Mouse (Mus musculus) midbrain, embryonic 16.5 days (tissue): Measurements from ENCODE around the gene Il20rb. TPM values are rescaled to one million over a fixed set of nuclear protein-coding genes. Genes with fewer than 3 reads are reported as not detected.

Source experiments
- ATAC-seq: fragments of 200-750 bp; cut with Nextera tagmentation; 2 replicates; pipeline ENCODE4 v1.8.0; 2017; ENCODE audit warnings: moderate TSS enrichment
- H3K27ac ChIP-seq: fragments of 300-500 bp; sonication (generic); 2 replicates; pipeline ENCODE4 v1.5.1; 2014; ENCODE audit warnings: mild to moderate bottlenecking, low read length, mixed read lengths
- H3K27me3 ChIP-seq: fragments of 300-500 bp; sonication (generic); 2 replicates; pipeline ENCODE4 v1.6.1; 2014; ENCODE audit warnings: low read depth, low read length, mixed read lengths; ENCODE audit not compliant: control insufficient read depth, insufficient read depth
- H3K36me3 ChIP-seq: fragments of 300-500 bp; sonication (generic); 2 replicates; pipeline ENCODE4 v1.6.1; 2014; ENCODE audit warnings: mild to moderate bottlenecking, low read length, moderate library complexity, mixed read lengths; ENCODE audit not compliant: control insufficient read depth, insufficient read depth
- H3K4me1 ChIP-seq: fragments of 300-500 bp; sonication (generic); 2 replicates; pipeline ENCODE4 v1.6.1; 2014; ENCODE audit warnings: mild to moderate bottlenecking, low read length, mixed read lengths; ENCODE audit not compliant: control insufficient read depth, insufficient read depth
- H3K4me2 ChIP-seq: fragments of 300-500 bp; sonication (generic); 2 replicates; pipeline ENCODE4 v1.6.1; 2014; ENCODE audit warnings: mild to moderate bottlenecking, low read length, mixed read lengths
- H3K4me3 ChIP-seq: fragments of 300-500 bp; sonication (generic); 2 replicates; pipeline ENCODE4 v1.5.1; 2014; ENCODE audit warnings: low read depth, mild to moderate bottlenecking, low read length, moderate library complexity, mixed read lengths
- H3K9ac ChIP-seq: fragments of 300-500 bp; sonication (generic); 2 replicates; pipeline ENCODE4 v1.6.1; 2014; ENCODE audit warnings: low read depth, low read length, mixed read lengths
- H3K9me3 ChIP-seq: fragments of 300-500 bp; sonication (generic); replicated peaks from 2 replicates; pipeline ENCODE4 v1.6.1; 2014; ENCODE audit warnings: mild to moderate bottlenecking, low read length, mixed read lengths; ENCODE audit not compliant: control insufficient read depth, poor library complexity, severe bottlenecking
- WGBS: fragments of 180-500 bp; shearing (Covaris S2); extraction: QIAGEN DNeasy Blood & Tissue Kit; methylation state at CpG from one replicate; pipeline ENCODE4 v1.1.7; 2014; 5-methylcytosine and 5-hydroxymethylcytosine counted together
- polyA plus RNA-seq: library from polyadenylated mRNA; unstranded; fragments of >200 nt; fragmentation: Nextera tagmentation; extraction: Ambion mirVana; gene quantifications from 2 replicates; pipeline ENCODE4 v1.2.1, GENCODE M21; 2015

Il20rb gene
- polyA plus RNA-seq, 1 experiment from 2014 or later: 0.16 TPM

DNA sequence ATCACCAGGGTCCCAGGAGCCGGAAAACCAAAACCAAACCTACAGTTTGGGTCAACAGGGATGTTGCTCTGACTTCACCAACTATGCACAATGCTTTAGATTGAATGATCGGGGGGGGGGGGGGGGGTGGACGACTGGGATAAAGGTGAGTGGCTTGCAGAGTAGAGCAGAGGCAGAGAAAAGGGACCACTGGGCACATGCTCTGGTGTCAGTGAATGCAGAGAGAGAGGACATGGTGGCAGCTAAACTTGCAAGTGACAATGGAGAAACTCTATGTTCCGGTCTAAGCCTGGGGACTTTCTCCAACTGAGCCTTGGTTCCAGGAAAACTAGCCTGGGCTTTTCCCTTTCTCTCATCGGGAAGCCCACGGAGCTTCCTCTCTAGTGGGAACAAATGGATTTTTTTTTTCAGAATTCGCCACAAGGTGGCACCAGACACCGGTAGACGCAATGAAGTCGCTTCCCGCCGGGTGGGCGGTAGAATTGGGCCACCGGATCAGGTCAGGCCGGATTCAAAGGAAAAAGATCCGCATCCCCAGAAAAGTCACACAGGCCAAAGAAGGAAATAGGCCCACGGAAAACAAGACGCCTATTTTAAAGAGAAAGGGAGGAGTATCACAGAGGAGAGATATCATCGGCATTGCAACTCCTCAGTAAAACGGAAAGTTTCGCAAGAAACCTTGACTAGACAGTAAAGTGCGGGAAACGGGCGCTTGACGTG is 32.5 kb downstream of the Il20rb start:
- Histone ChIP-seq H3K36me3 (no peaks in the 10 kb centered on the region), H3K4me1 (peaks cover 3% of the 10 kb centered on the region), H3K27ac (no peak overlapping the region), H3K9me3 (no peaks in the 10 kb centered on the region), H3K4me3 (peak overlapping the region; percentile 32), H3K4me2 (peak overlapping the region; percentile 75), H3K27me3 (peaks cover 2% of the 10 kb centered on the region), H3K9ac (0 out of 2 replicates have a peak overlapping the region, but pooled peaks have one; percentile 30)
- ATAC-seq: peak; percentile 48; the same call in 1 of the 2 replicates
- WGBS: 7% methylated on average over 25 of the region's 25 CpGs

DNA sequence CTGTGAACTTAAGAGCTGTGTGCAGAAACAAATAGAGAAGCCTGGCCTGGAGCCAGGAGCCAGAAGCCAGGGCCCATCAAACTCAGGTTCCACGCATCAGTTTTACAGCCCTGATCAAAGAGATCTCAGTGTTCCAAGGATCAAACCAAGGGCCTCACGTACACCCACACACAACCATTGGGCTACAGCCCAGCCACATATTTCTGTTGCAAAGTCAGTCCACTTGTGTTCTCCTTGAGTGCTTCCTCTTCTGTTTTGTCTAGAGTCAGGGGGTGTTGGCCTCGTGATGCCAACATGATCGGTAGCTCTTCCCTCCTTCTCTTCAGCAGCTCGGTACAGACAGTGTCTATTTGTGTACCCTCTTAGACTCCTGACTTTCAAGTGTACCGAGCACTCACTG is 34.2 kb downstream of the Il20rb start:
- no peak overlapping the region for H3K4me3 ChIP-seq
- H3K4me1 ChIP-seq: peaks cover 3% of the 10 kb centered on the region
- no peak overlapping the region for H3K4me2 ChIP-seq
- WGBS: 70% methylated on average over 6 of the region's 6 CpGs
- H3K27me3 ChIP-seq: peaks cover 4% of the 10 kb centered on the region
- no peak for ATAC-seq
- H3K9ac ChIP-seq: no peak overlapping the region
- no peaks in the 10 kb centered on the region for H3K36me3 ChIP-seq
- H3K9me3 ChIP-seq: no peaks in the 10 kb centered on the region
- no peak overlapping the region for H3K27ac ChIP-seq

DNA sequence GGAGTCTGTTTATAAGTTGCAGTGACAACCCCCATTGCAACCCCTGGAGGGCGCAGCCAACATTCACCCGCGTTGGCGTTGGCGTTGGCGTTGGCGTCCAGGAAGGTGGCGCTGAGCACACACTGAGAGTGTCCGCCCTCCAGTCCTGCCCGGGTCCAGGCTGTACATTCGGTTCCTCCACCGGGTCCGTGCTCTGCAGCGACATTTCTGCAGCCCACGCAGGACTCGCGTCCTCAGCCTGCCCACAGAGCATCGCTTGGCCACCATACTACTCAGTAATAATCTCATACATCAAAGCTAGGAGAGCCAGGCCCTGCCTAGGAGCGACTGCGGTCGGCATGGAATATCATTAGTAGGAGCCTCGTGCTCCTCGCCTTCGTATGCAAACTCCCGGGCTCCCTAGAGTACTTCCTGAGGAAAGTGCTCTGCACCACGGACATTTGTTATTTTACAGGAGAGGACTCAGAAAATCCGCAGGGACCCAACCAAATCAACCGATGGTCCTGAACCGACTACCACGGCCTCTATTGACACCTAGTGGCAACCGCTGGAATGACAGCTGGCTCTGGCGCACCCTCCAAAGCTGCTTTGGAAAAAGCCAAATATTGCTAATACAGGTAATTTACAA is 40.4 kb downstream of the Il20rb start:
- peak; percentile 86 for ATAC-seq
- H3K4me3 ChIP-seq: peak overlapping the region; percentile 48
- 0% methylated on average over 32 of the region's 32 CpGs for WGBS
- 0 out of 2 replicates have a peak, but pooled peaks cover 2% of the 10 kb centered on the region for H3K27me3 ChIP-seq
- H3K4me2 ChIP-seq: peak overlapping the region; percentile 75
- H3K9me3 ChIP-seq: no peaks in the 10 kb centered on the region
- H3K27ac ChIP-seq: peak overlapping the region; percentile 60
- H3K36me3 ChIP-seq: no peaks in the 10 kb centered on the region
- peak overlapping the region; percentile 58; the same call in 1 of the 2 replicates for H3K9ac ChIP-seq
- peaks cover 5% of the 10 kb centered on the region; the same call in 1 of the 2 replicates for H3K4me1 ChIP-seq

DNA sequence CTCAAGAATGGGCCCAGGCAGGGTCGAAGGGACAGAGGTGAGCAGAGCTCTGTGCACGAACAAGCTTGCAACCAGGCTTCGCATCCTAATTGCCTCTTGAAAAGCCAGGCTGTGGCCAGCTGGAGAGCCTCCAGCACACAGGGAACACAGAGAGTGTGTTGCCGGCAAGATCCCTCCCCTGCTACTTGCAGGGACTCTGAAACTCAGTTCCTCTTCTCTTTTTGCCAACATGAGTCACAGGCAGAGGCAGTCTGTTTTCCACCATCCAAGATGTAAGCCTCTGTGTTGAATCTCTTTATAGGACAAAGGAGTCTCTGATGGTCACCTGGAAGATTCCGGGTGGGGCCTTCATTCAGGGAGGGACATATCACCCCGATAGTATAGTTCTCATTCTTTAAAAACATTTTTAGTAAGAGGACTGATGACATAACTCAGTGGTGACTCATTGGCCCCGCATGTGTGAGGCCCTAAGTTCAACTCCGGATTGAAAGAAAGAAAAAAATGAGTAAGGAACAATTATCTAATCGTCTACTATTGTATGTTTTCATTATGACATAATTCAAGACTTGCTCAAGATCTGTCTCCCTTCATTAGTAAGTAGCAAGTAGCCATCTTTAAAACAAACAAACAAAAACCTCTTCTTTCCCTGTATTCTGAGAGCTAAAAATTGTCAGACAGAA is 46.3 kb downstream of the Il20rb start:
- peaks cover 6% of the 10 kb centered on the region; the same call in 1 of the 2 replicates for H3K4me1 ChIP-seq
- H3K4me2 ChIP-seq: peak overlapping the region; percentile 29; the same call in 1 of the 2 replicates
- 46% methylated on average over 9 of the region's 9 CpGs for WGBS
- H3K9ac ChIP-seq: no peak overlapping the region
- no peaks in the 10 kb centered on the region for H3K9me3 ChIP-seq
- H3K36me3 ChIP-seq: no peaks in the 10 kb centered on the region
- H3K27me3 ChIP-seq: no peaks in the 10 kb centered on the region
- peak overlapping the region; percentile 62 for H3K27ac ChIP-seq
- no peak overlapping the region for H3K4me3 ChIP-seq
- peak; percentile 75 for ATAC-seq

DNA sequence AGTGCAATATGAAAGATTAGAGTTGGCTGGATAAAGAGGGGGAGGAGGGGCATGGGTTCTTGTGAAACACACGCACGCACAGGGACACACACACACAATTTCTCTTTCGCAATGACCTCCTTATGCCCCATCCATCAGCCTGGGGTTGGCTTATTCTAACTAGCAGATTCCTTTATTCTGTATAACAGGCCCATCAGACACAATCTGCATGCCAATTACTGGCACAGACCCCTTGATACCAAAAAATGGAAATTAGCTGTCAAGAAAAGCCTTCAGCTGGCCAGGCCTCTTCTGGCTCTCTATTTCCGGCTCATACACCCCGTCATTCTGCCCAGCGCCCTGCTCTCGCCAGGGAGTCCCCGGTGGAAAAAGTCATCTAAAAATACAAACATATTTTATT is 47.1 kb downstream of the Il20rb start:
- Histone ChIP-seq H3K4me3 (no peak overlapping the region), H3K36me3 (no peaks in the 10 kb centered on the region), H3K9me3 (no peaks in the 10 kb centered on the region), H3K4me2 (peak overlapping the region; percentile 29; the same call in 1 of the 2 replicates), H3K27ac (peak overlapping the region; percentile 62), H3K27me3 (no peaks in the 10 kb centered on the region), H3K4me1 (peaks cover 6% of the 10 kb centered on the region; the same call in 1 of the 2 replicates), H3K9ac (no peak overlapping the region)
- ATAC-seq: peak; percentile 86
- 12% methylated on average over 8 of the region's 8 CpGs for WGBS

DNA sequence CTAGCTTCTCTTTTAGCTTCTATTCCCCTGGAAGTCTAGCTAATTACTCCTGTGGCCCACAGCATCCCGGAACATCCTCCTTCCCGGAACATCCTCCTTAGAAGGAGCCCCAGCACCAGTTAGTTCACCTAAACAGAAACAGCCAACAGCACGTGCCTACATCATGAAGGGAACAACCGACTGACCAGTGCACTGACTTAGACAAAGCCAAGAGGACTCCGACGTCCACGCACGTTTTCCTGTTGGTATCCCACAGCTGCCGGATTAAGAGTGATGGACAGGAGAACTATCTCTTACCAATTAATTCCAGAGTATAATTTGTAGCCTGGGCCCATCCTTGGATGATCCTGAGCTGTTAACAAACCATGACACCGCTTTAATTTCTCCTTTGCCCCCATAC is 47.6 kb downstream of the Il20rb start:
- no peaks in the 10 kb centered on the region for H3K9me3 ChIP-seq
- 52% methylated on average over 10 of the region's 10 CpGs for WGBS

DNA sequence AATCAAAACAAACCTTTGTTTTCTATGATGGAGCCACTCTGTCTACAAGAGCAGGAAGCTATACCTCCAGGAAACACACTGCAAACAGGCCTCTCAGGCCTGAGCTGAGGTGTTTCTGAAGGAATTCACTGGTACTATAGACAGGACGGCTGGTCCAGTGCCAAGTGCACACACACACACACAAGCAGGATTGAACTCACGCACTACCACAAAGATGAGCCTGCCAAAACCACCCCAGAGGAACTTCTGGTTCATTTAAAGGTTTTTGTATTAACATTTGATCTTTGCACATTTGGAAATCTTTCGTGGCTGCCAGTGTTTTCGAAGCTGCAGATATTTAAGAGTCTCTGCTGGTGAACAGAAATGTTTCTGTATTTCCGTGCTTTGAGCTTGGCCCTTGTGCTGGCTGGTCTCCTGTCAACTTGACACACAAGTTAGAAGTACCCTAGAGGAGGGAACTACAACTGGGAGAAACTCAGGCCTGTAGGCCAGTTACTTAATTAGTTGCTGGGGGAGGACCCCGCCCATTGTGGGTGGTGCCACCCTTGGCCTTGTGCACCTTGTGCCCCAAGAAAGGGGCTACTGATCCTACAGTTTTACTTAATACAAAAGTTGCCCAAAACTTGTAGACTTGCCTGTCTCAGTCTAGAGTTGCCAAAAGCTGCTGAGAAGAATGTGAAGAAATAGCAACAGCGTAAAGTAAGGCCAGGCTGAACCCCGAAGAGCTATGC is 49.6 kb downstream of the Il20rb start:
- ATAC-seq: no peak
- Histone ChIP-seq H3K4me1 (peaks cover 6% of the 10 kb centered on the region; the same call in 1 of the 2 replicates), H3K36me3 (no peaks in the 10 kb centered on the region), H3K4me3 (no peak overlapping the region), H3K27me3 (no peaks in the 10 kb centered on the region), H3K9me3 (no peaks in the 10 kb centered on the region), H3K9ac (no peak overlapping the region), H3K27ac (no peak overlapping the region), H3K4me2 (no peak overlapping the region)
- 90% methylated on average over 8 of the region's 8 CpGs for WGBS

More for the DNA sequence above, 47.6 kb downstream of the Il20rb start:
- H3K4me1 ChIP-seq: peaks cover 6% of the 10 kb centered on the region; the same call in 1 of the 2 replicates
- no peak overlapping the region for H3K9ac ChIP-seq
- H3K27me3 ChIP-seq: no peaks in the 10 kb centered on the region
- no peak for ATAC-seq
- no peaks in the 10 kb centered on the region for H3K36me3 ChIP-seq
- H3K27ac ChIP-seq: peak overlapping the region; percentile 62
- no peak overlapping the region for H3K4me3 ChIP-seq
- H3K4me2 ChIP-seq: no peak overlapping the region

DNA sequence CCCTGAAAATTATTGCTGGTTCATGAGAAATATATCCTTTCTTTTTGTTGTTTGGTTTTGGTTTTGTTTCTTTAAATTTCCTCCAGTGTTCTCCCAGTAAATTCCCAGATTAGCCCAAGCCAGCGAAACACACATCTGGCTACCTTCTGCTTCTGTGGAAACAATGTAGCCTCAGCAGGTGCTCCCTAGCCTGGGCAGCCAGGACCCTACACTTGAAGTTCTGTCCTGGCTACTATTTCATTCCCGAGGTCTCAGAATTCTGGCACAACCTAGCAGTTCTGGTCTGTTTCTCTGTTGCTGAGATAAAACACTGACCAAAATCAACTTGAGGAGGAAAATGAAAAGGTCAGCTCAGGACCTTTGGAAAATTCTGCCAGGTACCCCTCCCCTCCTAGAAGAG is 55.2 kb downstream of the Il20rb start:
- Histone ChIP-seq H3K9me3 (no peaks in the 10 kb centered on the region), H3K27ac (no peak overlapping the region), H3K27me3 (no peaks in the 10 kb centered on the region), H3K36me3 (no peaks in the 10 kb centered on the region), H3K4me1 (no peaks in the 10 kb centered on the region), H3K9ac (no peak overlapping the region), H3K4me3 (no peak overlapping the region), H3K4me2 (no peak overlapping the region)
- 65% methylated on average over 2 of the region's 2 CpGs for WGBS
- no peak for ATAC-seq
